Mouse (Mus musculus) heart, postnatal 0 days (tissue): ENCODE results near the gene Olfr986. TPM values are rescaled to one million over a fixed set of nuclear protein-coding genes. Genes with fewer than 3 reads are reported as not detected.

Experiments
- ATAC-seq: fragments of 200-750 bp; cut with Nextera tagmentation; 2 replicates; pipeline ENCODE4 v1.8.0; 2017; ENCODE audit warnings: low read depth, moderate number of reproducible peaks, moderate library complexity; ENCODE audit not compliant: insufficient read depth
- DNase-seq: peaks from one replicate; pipeline ENCODE4 v3.0.0-alpha.2; 2016; ENCODE audit warnings: low spot score
- H3K27ac ChIP-seq: fragments of 300-500 bp; sonication (generic); 2 replicates; pipeline ENCODE4 v1.5.1; 2014; ENCODE audit warnings: low read depth, mild to moderate bottlenecking
- H3K27me3 ChIP-seq: fragments of 300-500 bp; sonication (generic); 2 replicates; pipeline ENCODE4 v1.6.1; 2014; ENCODE audit warnings: low read length, mixed read lengths; ENCODE audit not compliant: control insufficient read depth, insufficient read depth
- H3K36me3 ChIP-seq: fragments of 300-500 bp; sonication (generic); replicated peaks from 2 replicates; pipeline ENCODE4 v1.6.1; 2014; ENCODE audit warnings: low read length, mixed read lengths; ENCODE audit not compliant: control insufficient read depth, insufficient read depth
- H3K4me1 ChIP-seq: fragments of 300-500 bp; sonication (generic); 2 replicates; pipeline ENCODE4 v1.6.1; 2014; ENCODE audit warnings: antibody characterized with exemption; ENCODE audit not compliant: control insufficient read depth, insufficient read depth
- H3K4me2 ChIP-seq: fragments of 300-500 bp; sonication (generic); 2 replicates; pipeline ENCODE4 v1.6.1; 2014; ENCODE audit warnings: low read depth, mild to moderate bottlenecking, low read length, moderate library complexity
- H3K4me3 ChIP-seq: fragments of 300-500 bp; sonication (generic); 2 replicates; pipeline ENCODE4 v1.5.1; 2014; ENCODE audit warnings: low read depth, low read length
- H3K9ac ChIP-seq: fragments of 300-500 bp; sonication (generic); replicated peaks from 2 replicates; pipeline ENCODE4 v1.6.1; 2014; ENCODE audit warnings: low read depth, low read length, mixed read lengths
- H3K9me3 ChIP-seq: fragments of 300-500 bp; sonication (generic); replicated peaks from 2 replicates; pipeline ENCODE4 v1.6.1; 2016; ENCODE audit warnings: low read length; ENCODE audit not compliant: control insufficient read depth
- CTCF ChIP-seq: IDR thresholded peaks from 2 replicates; pipeline ENCODE4 v1.5.1; 2016; ENCODE audit warnings: antibody characterized with exemption, control low read depth, low read depth
- EP300 ChIP-seq: IDR thresholded peaks from 2 replicates; pipeline ENCODE4 v1.6.1; 2016; ENCODE audit warnings: antibody characterized with exemption, low read depth
- WGBS: fragments of 180-500 bp; shearing (Covaris S2); extraction: QIAGEN DNeasy Blood & Tissue Kit; methylation state at CpG from one replicate; pipeline ENCODE4 v1.1.7; 2014; 5-methylcytosine and 5-hydroxymethylcytosine counted together
- polyA plus RNA-seq: library from polyadenylated mRNA; unstranded; fragments of >200 nt; fragmentation: Nextera tagmentation; extraction: Ambion mirVana; gene quantifications from 2 replicates; pipeline ENCODE4 v1.2.1, GENCODE M21; 2015
- total RNA-seq: library from RNA; depleted of rRNA; stranded (reverse); fragments of >200 nt; gene quantifications from 2 replicates; pipeline ENCODE4 v1.2.3, GENCODE M21; 2014; ENCODE audit warnings: low replicate concordance; rRNA removed

Olfr986 gene
- total and polyA plus RNA-seq, 2 experiments from 2014 or later: not detected

DNA sequence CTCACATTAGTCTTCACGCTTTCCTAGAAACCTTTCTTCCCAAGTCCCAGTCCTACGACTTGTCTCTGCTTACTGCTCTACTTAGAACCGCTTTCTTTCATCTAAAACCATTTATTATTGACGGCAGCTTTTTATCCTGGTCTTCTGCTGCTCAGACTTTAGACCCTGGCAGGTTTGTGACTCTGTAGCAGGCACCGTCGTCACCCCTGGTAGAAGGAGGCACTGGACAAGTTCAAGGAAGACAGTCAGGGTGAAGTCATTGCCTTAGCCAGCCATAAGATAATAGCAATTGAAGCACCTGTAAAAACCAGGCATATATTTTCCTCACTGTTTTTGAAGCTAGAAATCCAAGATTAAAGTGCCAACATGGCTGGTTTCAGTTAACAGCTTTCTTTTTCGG lies 54.5 kb downstream of the Olfr986 start:
- TF ChIP-seq CTCF (no peak), EP300 (no peak)
- H3K27me3 ChIP-seq: no peaks in the 10 kb centered on the region

More for the DNA sequence above, 54.5 kb downstream of the Olfr986 start:
- DNase-seq (no peak), ATAC-seq (no peak)
- H3K9me3 ChIP-seq: no peaks in the 10 kb centered on the region
- WGBS: 79% methylated on average over 7 of the region's 7 CpGs
- no peak overlapping the region for H3K4me3 ChIP-seq
- no peaks in the 10 kb centered on the region for H3K4me1 ChIP-seq
- H3K9ac ChIP-seq: no peak overlapping the region
- H3K36me3 ChIP-seq: no peaks in the 10 kb centered on the region
- H3K4me2 ChIP-seq: no peak overlapping the region
- H3K27ac ChIP-seq: no peak overlapping the region

Other genes with a start within 250 kb of the Olfr986 start
- gene Olfr974, start 243.4 kb upstream of the Olfr986 start, total RNA-seq: not detected in 2 replicates
- gene Olfr974, start 243.4 kb upstream of the Olfr986 start, polyA plus RNA-seq: not detected in 2 replicates
- not detected in 2 replicates for gene Olfr975, start 228.9 kb upstream of the Olfr986 start, total RNA-seq
- not detected in 2 replicates for gene Olfr975, start 228.9 kb upstream of the Olfr986 start, polyA plus RNA-seq
- gene Olfr976, start 219.8 kb upstream of the Olfr986 start, total RNA-seq: not detected in 2 replicates
- not detected in 2 replicates for gene Olfr976, start 219.8 kb upstream of the Olfr986 start, polyA plus RNA-seq
- gene Olfr978, start 188.8 kb upstream of the Olfr986 start, total RNA-seq: not detected in 2 replicates
- gene Olfr978, start 188.8 kb upstream of the Olfr986 start, polyA plus RNA-seq: not detected in 2 replicates
- not detected in 2 replicates for gene Olfr979, start 177.5 kb upstream of the Olfr986 start, total RNA-seq
- gene Olfr979, start 177.5 kb upstream of the Olfr986 start, polyA plus RNA-seq: not detected in 2 replicates
- not detected in 2 replicates for gene Olfr980, start 171.3 kb upstream of the Olfr986 start, total RNA-seq
- gene Olfr980, start 171.3 kb upstream of the Olfr986 start, polyA plus RNA-seq: not detected in 2 replicates
- gene Olfr981, start 159.5 kb upstream of the Olfr986 start, total RNA-seq: not detected in 2 replicates
- gene Olfr981, start 159.5 kb upstream of the Olfr986 start, polyA plus RNA-seq: not detected in 2 replicates
- not detected in 2 replicates for gene Olfr982, start 107.1 kb upstream of the Olfr986 start, total RNA-seq
- not detected in 2 replicates for gene Olfr982, start 107.1 kb upstream of the Olfr986 start, polyA plus RNA-seq
- not detected in 2 replicates for gene Olfr983, start 87.3 kb upstream of the Olfr986 start, total RNA-seq
- gene Olfr983, start 87.3 kb upstream of the Olfr986 start, polyA plus RNA-seq: not detected in 2 replicates
- not detected in 2 replicates for gene Olfr984, start 66.7 kb upstream of the Olfr986 start, total RNA-seq
- gene Olfr984, start 66.7 kb upstream of the Olfr986 start, polyA plus RNA-seq: not detected in 2 replicates
- gene Olfr985, start 50.7 kb upstream of the Olfr986 start, total RNA-seq: not detected in 2 replicates
- gene Olfr985, start 50.7 kb upstream of the Olfr986 start, polyA plus RNA-seq: not detected in 2 replicates
- gene Tmem225, start 32.8 kb upstream of the Olfr986 start, total RNA-seq: not detected in 2 replicates
- gene Tmem225, start 32.8 kb upstream of the Olfr986 start, polyA plus RNA-seq: not detected in 2 replicates
- gene Zfp202, start 11.4 kb downstream of the Olfr986 start, total RNA-seq: 1.5 TPM in 2 replicates
- gene Zfp202, start 11.4 kb downstream of the Olfr986 start, polyA plus RNA-seq: 2.1 and 2.4 TPM in 2 replicates
- 0.54 and 5.5 TPM in 2 replicates for gene Scn3b, start 88.3 kb downstream of the Olfr986 start, total RNA-seq
- 0.60 and 0.75 TPM in 2 replicates for gene Scn3b, start 88.3 kb downstream of the Olfr986 start, polyA plus RNA-seq